Mouse (Mus musculus): ENCODE data around the gene Trpm8. TPM values are rescaled to one million over a fixed set of nuclear protein-coding genes. Genes with fewer than 3 reads are reported as not detected.

Gene Trpm8
- total RNA-seq, 2 experiments from 2014 or later = not detected

DNA sequence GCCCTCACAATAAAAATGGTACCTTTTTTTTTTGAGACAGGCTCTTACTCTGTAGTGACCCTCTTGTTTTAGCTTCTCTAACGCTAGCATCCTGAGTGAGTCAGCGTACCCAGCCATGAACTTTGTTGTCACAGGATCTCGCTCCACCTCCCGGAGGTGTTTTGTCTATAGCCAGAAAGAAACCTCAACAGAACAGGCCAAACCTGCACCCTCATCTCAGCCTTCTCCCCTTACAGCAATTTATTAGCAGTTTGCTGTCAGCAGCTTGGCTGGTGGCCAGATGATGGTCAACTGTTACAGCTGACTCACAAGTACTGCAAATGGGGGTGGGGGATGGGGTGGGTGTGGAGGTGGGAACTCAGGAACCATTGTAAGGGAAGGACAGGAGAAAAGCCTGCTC, 15.2 kb upstream of the Trpm8 start:
- no peak for ATAC-seq (replicated peaks; ENCODE audit: low FRiP score, low TSS enrichment, poor library complexity, severe bottlenecking)

DNA sequence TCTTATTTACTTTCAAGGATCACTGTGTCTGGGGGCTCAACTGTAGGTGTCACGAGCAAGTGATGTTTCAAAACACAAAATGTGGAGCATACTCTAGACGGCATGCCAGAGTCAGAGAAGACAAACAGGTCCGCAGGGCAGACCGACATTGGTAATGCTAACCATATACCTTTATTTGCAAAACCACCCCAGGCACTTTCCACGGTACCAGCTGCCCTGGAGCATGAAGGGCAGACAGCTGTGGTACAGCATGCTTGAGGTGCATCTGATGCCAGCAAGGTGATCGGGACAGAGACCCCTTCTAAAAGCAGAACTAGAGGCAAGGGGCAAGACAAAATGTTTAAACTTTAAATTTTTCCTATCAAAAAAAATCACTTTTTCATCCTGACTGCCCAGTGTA, 14.5 kb upstream of the Trpm8 start:
- no peak for ATAC-seq (replicated peaks; ENCODE audit: low FRiP score, low TSS enrichment, poor library complexity, severe bottlenecking)

DNA sequence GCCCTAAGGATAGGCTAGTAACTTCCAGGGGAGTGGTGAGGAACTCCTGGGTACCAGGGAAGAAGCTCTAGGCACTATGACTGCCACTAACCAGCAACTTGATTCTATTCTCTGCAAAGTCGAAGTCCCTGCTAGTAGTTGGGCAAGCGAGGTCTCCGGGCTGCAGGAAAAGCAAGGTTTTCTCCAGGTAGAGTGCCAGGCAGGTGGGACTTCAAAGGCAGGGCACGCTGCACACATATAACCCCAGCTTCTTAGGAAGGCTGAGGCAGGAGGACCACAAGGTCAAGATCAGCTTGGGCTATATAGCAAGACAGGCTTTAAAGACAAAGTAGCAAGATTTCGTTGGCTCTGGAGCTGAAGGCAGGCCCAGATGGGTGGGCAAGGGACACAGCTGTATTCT, 13.7 kb upstream of the Trpm8 start:
- no peak for ATAC-seq (replicated peaks; ENCODE audit: low FRiP score, low TSS enrichment, poor library complexity, severe bottlenecking)

DNA sequence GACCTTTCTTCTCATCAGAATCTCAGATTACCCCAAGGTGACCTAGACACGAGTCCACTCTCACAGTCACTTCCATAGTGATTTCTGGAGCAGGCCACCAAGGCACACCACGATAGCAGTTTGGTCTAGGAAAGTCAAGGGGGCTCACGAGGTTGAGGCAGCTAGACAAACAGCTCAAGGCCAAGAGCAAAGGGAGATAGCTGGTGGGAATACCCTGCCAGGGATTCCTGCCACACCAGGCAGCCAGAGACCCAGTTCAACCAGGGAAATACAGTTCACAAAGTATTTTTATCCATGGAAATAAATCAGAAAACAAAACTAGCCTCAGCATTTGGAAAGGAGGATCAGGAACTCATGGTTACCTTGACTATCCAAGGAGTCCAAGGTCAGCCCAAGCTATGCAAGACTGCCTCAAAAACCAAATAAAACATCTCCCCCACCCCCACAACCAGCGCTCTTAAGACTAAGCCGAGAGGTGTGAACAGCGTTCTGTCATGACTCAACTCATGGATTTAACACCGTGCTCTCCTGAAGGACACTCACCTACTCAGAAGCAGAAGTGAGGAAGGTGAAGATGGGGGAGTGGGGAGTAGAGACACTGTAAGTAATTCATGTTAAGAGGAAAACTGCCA, 13.1 kb upstream of the Trpm8 start:
- ATAC-seq (replicated peaks; ENCODE audit: low FRiP score, low TSS enrichment, poor library complexity, severe bottlenecking) = no peak

DNA sequence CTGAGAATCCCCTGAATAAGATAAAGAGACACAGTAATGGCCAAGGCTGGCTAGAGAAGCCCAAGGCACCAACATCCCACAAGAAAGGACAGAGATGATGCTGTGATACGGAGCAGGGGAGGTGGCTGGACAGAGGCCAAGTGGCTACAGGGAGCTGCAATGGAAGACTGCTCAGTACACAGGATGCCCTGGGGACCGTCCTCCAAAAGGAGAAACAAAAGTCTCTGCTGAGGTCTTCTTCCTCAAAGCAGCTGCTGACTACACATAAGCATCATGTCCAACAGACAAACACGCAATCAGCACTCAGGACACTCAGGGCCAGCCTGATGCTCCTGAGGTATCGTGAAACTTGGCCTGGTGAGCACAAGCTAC, 12.6 kb upstream of the Trpm8 start:
- no peak for ATAC-seq (replicated peaks; ENCODE audit: low FRiP score, low TSS enrichment, poor library complexity, severe bottlenecking)

DNA sequence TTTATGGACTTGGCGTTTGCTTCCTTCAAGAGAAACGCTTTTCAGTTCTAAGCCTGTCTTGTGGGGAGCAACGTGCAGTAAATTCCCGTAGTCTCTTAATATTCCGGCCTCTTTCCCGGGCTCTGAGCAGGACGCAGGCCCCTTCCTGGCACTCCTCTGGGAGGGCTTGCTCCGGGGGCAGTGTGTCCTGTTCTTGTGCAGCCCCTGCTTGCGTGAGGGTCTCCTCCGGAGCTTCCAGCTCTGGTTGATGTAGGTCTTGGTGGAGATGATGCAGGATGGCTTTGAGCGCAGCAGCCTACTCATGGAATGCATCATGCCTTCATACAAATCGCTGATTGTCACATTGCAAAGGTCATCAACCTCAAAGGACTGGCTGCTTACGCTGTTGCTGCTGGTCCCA, 11.3 kb upstream of the Trpm8 start:
- ATAC-seq (replicated peaks; ENCODE audit: low FRiP score, low TSS enrichment, poor library complexity, severe bottlenecking) = no peak

DNA sequence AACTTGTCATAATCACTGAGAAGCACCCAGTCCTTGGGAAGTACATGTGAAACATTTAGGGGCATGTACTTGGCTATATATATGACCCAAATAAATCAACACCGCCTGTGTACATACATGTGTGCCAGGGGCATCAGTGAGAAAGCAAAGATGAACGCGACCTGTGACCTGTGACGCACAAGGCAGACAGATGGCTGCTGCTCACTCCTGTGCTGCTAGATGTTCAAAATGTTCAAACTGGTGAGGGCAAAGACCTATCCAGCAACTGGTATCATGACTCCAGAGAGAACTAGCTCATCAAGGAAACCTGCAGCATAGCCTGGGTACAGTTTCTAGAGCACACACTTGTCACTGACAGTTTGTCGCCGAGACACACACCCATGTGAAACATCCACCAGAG, 10.0 kb upstream of the Trpm8 start:
- no peak for ATAC-seq (replicated peaks; ENCODE audit: low FRiP score, low TSS enrichment, poor library complexity, severe bottlenecking)

DNA sequence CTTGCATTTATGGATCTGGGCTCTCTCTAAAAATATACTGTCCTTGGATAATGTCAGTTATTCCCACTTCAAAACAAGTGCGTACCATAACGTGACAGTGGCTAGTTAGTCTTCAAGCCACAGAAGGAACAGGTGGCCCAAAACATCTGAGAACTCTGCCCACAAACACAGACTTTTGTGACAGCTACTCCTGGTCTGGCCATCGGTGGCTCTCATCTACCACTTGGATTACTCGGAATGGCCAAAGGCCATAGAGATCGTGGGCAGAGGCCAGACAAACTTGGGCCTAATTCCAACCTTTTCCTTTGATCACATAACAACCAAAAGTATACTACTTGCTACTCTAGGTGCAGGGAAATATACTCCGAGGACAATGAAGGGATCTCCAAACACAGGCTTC, 9.4 kb upstream of the Trpm8 start:
- ATAC-seq (replicated peaks; ENCODE audit: low FRiP score, low TSS enrichment, poor library complexity, severe bottlenecking) = no peak

DNA sequence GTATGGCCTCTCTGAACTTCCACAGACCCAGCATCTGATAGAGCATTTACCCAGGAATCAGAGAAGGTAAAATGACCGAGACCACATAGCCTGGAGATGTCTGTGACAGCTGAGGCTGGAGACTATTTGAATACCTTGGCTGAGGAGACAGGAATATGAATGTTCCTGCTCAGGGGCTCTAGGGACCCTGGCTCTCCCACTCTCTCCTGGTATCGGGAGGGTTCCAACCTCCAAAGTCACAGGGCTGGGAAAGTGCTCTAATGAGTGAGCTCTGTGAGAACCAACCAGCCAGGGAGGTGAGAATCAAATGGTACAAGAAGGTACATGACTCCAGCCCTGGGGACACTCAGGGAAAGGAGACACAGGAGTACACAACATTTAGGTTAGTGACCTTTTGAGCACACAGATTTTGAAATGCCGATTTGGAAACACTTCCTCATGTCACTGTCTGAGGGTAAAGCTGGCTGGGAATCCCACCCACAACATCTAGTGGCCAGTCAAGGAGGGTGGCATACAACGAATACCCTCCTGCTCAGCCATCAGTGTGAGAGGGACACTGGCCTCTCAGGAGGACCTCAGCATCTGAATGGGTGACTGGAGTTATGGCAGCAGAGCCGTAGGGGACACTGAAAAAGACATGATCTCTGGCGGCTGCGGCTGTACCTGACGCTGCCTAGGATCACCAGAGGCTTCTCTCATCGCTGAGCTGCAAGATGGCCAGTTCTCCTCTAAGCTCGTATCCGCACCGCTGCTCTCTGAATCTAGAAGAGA, 7.7 kb upstream of the Trpm8 start:
- ATAC-seq (replicated peaks; ENCODE audit: low FRiP score, low TSS enrichment, poor library complexity, severe bottlenecking) = no peak

DNA sequence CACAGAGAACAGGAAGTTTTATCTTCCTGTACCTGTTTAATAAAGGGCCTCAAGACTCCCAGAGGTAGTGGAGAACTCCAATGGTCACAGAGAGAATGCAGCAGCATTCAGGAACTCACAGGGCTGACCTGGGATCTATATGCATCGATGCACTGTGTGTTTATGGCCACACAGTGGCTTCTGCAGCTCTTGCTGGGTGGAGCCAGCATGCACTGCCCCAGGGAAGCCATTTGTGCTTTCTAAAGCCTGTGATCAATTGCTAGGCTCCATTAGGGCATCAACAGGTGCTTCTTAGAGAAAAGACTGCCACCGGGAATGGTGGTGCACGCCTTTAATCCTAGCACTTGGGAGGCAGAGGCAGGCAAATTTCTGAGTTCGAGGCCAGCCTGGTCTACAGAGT, 4.6 kb upstream of the Trpm8 start:
- no peak for ATAC-seq (replicated peaks; ENCODE audit: low FRiP score, low TSS enrichment, poor library complexity, severe bottlenecking)

DNA sequence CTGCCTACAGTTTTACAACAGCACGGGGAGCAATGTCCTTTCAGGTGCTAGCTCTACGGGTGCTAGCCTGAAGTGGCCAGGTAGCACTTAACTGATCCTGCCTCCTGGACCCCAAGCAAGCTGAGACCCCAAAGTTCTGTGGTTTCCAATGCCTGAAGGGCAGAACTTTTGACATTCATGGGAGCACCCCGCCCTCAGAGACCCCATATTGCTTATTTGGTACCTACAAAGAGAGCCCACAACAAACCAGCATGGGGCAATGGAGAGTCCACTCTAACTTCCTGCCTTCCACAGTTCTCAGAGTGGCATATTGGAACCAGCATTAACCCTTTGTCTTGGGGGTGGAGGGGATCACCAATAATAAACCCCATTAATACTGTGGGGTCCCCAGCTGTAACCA, 4.1 kb upstream of the Trpm8 start:
- ATAC-seq (replicated peaks; ENCODE audit: low FRiP score, low TSS enrichment, poor library complexity, severe bottlenecking) = no peak

DNA sequence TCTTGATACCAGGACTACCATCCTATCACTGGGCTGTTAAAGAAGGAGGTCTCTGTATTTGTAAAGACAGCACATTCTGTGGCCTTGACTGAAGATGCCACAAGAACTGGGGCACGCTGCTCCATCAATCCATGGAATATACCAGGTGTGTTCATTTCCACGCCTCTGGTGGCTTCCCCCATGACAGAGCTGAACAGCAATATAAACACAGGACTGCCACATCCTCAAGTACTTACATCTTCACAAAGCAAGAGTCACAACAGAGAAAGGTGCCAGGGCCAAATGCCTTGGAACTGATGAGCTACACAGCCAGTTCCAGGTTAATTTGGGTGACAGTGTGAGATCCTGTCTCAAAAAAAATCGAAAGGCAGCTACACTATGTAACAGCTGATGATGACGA, 3.6 kb upstream of the Trpm8 start:
- ATAC-seq (replicated peaks; ENCODE audit: low FRiP score, low TSS enrichment, poor library complexity, severe bottlenecking) = no peak

DNA sequence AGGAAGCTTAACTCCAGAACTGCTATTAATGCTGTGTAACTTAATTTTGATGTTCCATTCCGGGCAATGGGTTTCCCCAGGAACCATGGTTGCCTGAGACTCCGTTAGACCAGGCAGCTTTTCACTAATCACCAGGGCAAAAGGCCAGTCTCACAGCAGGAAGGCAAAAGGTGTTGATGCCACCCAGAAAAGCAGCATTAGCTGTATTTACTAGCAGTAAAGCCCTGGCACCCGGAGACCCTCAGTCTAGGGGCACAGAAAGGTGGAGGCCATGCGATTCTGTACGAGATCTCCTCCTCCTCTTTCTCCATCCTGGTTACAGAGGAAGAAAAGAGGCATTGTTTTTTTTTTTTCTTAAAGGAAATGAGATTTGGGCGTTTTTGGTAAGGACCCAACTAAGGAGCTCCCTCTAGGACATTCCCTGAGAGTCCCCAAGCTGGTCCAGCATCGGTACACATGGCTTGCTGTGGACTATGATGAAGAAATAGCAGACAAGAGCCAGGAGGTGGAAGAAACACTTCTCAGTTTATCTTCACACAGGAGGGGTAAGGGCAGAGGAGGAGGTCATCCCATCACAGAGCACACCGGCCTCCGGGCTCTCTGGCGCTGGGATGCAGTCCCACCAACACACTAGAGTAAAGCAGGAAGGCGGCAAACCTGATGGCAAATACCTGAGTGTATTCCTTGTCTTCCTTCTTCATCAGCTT, 2.9 kb upstream of the Trpm8 start:
- no peak for ATAC-seq (replicated peaks; ENCODE audit: low FRiP score, low TSS enrichment, poor library complexity, severe bottlenecking)

DNA sequence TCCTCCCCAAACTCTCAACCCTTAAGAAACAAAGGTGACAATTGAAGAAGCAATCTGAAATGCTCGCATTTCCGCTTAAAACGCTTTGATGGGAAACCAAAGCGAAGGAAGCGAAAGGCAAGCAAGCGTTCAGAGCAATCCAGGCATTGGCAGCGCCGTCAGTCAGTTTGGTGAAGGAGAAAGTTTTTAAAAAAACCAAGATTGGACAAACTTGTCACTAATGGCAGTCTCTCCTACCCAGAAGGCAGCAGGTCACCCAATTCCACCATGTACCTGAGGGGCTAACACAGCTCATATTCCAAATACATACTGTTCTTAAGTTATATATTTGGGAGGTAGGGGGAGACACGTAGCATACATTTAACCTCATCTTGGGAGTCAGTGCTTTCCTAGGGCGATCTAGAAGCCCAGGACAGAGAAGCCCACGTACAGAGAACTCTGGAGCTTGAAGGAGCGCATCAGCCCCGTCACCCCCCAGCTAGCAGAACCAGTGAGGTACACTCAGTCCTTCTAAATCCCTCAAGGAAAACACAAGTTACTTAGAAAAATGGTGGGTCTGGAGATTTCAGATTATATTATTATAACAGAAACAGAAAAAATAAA, 2.3 kb upstream of the Trpm8 start:
- ATAC-seq (replicated peaks; ENCODE audit: low FRiP score, low TSS enrichment, poor library complexity, severe bottlenecking) = no peak

DNA sequence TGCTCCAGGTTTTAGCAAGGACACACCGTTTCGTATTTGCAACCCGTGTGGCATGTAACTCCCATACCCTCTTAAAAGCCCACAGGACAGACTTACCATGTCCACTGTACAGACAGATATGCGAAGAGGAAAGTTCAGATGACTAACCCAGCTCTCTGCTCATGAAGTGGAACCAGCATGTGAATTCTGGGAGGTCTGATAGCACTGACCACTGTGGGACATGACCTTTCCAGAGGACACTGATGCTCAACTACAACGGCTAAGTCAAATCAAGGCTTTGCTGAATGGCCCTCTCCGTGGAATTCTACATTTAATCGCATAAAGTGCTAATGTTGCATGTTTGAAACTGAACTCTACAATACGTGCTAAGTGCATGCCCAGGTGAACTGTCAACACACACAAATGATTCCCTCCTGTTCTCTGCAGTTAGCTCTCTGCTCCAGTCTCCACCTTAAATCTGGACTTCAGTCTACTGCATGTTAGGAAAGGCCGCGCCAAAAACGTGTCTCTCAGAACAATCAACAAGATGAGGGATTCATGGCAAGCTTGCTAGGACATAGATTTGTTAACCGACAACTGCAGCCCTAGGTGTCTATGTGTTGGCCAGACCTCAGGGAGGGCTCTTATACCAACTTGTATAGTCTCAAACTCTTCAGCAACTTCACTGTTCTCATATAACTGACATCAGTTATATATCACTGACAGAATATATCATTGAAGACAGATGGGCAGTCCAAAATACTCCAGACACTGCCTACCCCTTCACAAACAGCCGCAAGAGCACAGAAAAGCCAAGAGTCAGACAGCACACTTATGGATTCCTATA, 1.6 kb upstream of the Trpm8 start:
- peak; percentile 5 for ATAC-seq (replicated peaks; ENCODE audit: low FRiP score, low TSS enrichment, poor library complexity, severe bottlenecking)

DNA sequence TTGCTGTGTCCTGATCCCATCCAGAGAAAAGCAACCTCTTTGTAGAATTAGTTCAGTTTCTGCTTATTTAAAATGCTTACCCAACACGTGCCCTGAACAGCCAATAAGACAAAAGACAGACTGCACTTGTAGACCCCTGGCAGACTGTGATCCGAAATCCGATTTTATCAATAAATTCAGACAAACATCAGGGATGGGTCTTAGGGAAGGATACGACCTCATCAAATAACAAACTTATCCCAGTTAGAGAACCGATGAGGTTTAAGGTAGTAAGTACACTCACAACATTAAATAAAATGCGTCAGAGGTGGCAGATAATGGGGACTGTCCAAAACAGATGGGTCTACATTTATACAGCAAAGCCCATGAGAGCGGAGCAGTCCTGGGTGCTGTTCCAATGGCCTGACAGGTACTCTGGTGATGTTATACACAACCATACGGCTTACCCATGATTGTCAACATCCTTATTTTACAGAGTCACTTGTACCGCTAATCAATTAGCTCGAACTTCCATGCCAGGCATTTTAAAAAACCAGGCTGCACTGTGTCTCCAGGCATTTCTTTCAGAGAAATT, 850 bp upstream of the Trpm8 start:
- ATAC-seq (replicated peaks; ENCODE audit: low FRiP score, low TSS enrichment, poor library complexity, severe bottlenecking) = peak; percentile 24

DNA sequence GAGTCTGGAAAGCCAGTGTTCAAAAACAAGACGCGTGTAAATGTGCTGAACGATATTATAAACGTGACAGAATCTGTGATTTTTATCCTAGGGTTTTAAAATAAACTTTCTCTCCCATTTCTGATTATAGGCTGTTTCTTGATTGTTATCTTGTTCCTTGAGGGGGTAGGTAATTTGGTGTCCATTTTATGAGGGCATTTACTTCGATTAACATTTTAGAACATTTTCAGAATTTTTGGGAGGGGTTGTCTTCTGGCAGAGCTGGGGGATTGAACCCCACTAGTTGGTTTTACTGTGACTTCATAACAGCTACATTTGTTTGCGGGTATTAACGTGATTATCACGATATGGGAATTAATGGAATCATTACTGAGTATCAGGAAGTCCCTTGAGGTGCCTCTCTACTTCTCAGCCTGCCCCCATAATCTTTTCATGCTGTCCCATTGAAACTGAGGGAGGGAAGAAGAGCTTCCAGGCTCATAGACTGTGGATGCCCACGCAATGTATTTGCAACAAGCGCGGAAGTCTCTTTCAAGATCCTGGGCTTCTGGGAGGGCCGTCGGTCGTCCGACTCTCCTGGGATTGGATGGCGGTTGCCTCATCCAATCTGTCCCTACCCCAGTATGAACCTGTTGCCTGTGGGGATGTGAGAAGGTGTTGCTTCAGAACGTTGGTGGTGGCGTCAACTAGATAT, 504 bp downstream of the Trpm8 start:
- no peak for ATAC-seq (replicated peaks; ENCODE audit: low FRiP score, low TSS enrichment, poor library complexity, severe bottlenecking)

DNA sequence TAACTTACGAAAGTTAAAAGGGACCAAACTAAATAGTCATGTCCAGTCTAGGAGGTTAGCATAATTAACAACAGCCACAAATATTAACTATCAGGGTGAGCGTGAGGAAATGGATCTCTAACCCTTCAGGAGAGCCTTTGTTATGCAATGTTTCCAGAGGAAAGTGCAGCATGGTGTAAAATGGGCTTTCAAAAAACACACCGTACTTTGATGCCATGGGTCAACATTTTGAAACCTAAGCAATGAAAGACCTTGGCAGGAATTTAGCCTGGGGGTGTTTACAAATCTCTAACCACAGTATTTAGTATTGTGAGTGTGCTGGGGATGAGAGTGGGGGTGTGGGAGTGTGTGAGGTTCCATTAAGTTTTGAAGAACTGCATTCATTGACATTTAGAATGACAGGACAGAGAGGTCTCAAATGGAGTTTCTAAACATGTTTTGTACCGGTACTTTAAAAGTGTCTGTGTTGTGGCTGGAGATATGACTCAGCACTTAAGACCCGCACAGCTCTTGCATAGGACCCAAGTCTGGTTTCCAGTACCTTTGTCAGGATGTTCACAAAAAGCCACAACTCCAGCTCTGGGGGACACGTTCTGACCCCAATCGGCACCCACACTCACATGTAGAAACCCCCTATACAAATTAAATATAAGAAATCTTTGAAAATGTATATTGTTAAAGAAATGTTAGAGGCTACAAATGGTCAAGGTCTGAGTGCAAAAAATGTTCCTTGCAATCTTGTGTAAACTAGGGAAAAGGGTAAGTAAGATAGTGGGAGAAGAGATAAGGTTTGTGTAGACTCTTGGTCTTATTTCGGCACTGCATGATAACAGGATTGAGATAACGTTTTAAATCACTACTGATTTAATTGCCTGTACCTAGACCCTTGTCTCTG, 1.9 kb downstream of the Trpm8 start:
- ATAC-seq (replicated peaks; ENCODE audit: low FRiP score, low TSS enrichment, poor library complexity, severe bottlenecking) = no peak
